Comparison of ENCODE assay signal across 9 mouse cellular contexts in the genomic region with DNA sequence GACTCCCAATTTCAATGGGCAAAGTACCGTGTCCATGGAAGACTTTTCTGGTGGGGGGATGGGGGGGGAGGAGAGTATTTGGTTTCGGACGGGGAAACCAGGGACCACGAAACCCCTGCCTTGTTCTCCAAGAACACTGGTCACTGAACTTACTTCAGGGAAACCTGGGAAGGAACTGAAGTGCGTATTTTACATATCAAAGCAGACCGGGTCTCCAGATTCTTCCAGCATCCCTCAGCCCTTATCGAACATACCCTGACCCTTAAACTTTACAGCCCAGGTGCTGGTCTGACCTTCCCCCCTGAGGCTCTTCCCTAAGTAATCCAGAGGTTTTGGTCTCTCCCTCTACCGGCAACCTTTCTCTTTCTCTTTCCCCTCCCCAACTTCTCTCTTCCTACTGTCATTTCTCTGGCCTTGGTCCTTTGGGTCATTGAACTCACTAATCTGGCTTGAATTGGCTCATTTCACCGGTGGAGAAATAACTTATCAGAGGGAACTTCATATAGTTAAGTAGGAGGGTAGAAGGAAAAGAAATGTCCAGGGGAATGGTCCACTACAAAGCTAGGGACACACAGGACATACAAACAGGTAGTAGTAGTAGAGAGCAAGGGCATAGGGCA. TPM values are rescaled to one million over a fixed set of nuclear protein-coding genes. Genes with fewer than 3 reads are reported as not detected.
DNase-seq lines count a peak whose midpoint lies in the region; ATAC-seq and TF ChIP-seq lines count a peak whose summit lies in the region.
"Had no signal": no experiment of that assay in that cellular context is flagged by ENCODE, and none has a peak within 500 bp of the region (broad histone marks: within the 10 kb centered on the region; RNA-seq: fewer than 3 reads in every experiment).

No protein-coding gene starts in this region.

- no peaks in the 10 kb centered on the region for H3K36me3 ChIP-seq in kidney, postnatal 0 days (ENCODE audit: insufficient read depth, low read length)
- H3K36me3 ChIP-seq in forebrain, embryonic 10.5 days (replicated peaks), result no peaks in the 10 kb centered on the region
- no peaks in the 10 kb centered on the region for H3K36me3 ChIP-seq in intestine, postnatal 0 days (ENCODE audit: control insufficient read depth, insufficient read depth)
- no peaks in the 10 kb centered on the region for H3K36me3 ChIP-seq in neural tube, embryonic 12.5 days

- no peak for ATAC-seq in kidney, postnatal 0 days (replicated peaks; ENCODE audit: low FRiP score, low read depth)
- no peak for ATAC-seq in intestine, postnatal 0 days
- no peak for ATAC-seq in neural tube, embryonic 12.5 days (ENCODE audit: low FRiP score, low read depth)
- ATAC-seq in erythroid progenitor cell, adult 5-6 weeks (replicated peaks; ENCODE audit: low FRiP score, poor library complexity, severe bottlenecking), result no peak

- peak overlapping the region; percentile 72; the same call in 1 of the 2 replicates for H3K4me3 ChIP-seq in kidney, postnatal 0 days (replicated peaks; ENCODE audit: low read depth, low read length)
- H3K4me3 ChIP-seq in forebrain, embryonic 10.5 days, result peak overlapping the region; percentile 75
- peak overlapping the region; percentile 69 for H3K4me3 ChIP-seq in intestine, postnatal 0 days (ENCODE audit: low read depth, low read length)
- H3K4me3 ChIP-seq in neural tube, embryonic 12.5 days, result peak overlapping the region; percentile 65; the same call in 1 of the 2 replicates

- H3K27me3 ChIP-seq in kidney, postnatal 0 days (ENCODE audit: insufficient read depth, low read length), result no peaks in the 10 kb centered on the region
- H3K27me3 ChIP-seq in forebrain, embryonic 10.5 days (ENCODE audit: poor library complexity, severe bottlenecking), result no peaks in the 10 kb centered on the region
- no peaks in the 10 kb centered on the region for H3K27me3 ChIP-seq in intestine, postnatal 0 days (replicated peaks; ENCODE audit: control insufficient read depth, insufficient read depth, low read length)
- no peaks in the 10 kb centered on the region for H3K27me3 ChIP-seq in neural tube, embryonic 12.5 days (replicated peaks)

- peak overlapping the region; percentile 73 for H3K4me2 ChIP-seq in kidney, postnatal 0 days (ENCODE audit: low read length)
- H3K4me2 ChIP-seq in intestine, postnatal 0 days (replicated peaks; ENCODE audit: low read depth), result peak overlapping the region; percentile 80
- peak overlapping the region; percentile 74 for H3K4me2 ChIP-seq in neural tube, embryonic 12.5 days (replicated peaks)

- H3K9me3 ChIP-seq in kidney, postnatal 0 days (replicated peaks; ENCODE audit: low read length), result no peaks in the 10 kb centered on the region
- no peaks in the 10 kb centered on the region for H3K9me3 ChIP-seq in forebrain, embryonic 10.5 days
- no peaks in the 10 kb centered on the region for H3K9me3 ChIP-seq in intestine, postnatal 0 days (ENCODE audit: control insufficient read depth)
- no peaks in the 10 kb centered on the region for H3K9me3 ChIP-seq in neural tube, embryonic 12.5 days

- no peak overlapping the region for H3K9ac ChIP-seq in kidney, postnatal 0 days (ENCODE audit: low read depth, low read length)
- H3K9ac ChIP-seq in intestine, postnatal 0 days (ENCODE audit: low read depth, low read length), result 0 out of 2 replicates have a peak overlapping the region, but pooled peaks have one; percentile 69
- no peak overlapping the region for H3K9ac ChIP-seq in neural tube, embryonic 12.5 days

- no peak for DNase-seq in kidney, postnatal 0 days (ENCODE audit: low spot score)
- no peak for DNase-seq in kidney, adult 9 months
- DNase-seq in forebrain, embryonic 10.5 days (ENCODE audit: extremely low spot score, low spot score), result no peak
- no peak for DNase-seq in thymus, postnatal 4 days
- DNase-seq in cerebellum, adult 11 months, result no peak
- DNase-seq: thymus, adult 18-20 months had no signal

- H3K27ac ChIP-seq in kidney, postnatal 0 days, result no peak overlapping the region
- peak overlapping the region; percentile 92 for H3K27ac ChIP-seq in forebrain, embryonic 10.5 days
- no peak overlapping the region for H3K27ac ChIP-seq in intestine, postnatal 0 days (ENCODE audit: low read depth, low read length)
- H3K27ac ChIP-seq in neural tube, embryonic 12.5 days, result no peak overlapping the region

- TF ChIP-seq CTCF in kidney, postnatal 0 days (IDR thresholded peaks at IDR 0.05; ENCODE audit: low read depth), result no peak
- TF ChIP-seq CTCF in intestine, postnatal 0 days (IDR thresholded peaks at IDR 0.05; ENCODE audit: low read depth), result no peak

- H3K4me1 ChIP-seq in kidney, postnatal 0 days (replicated peaks; ENCODE audit: insufficient read depth, low read length), result 0 out of 2 replicates have a peak, but pooled peaks cover 6% of the 10 kb centered on the region
- H3K4me1 ChIP-seq in forebrain, embryonic 10.5 days, result peaks cover 41% of the 10 kb centered on the region
- H3K4me1 ChIP-seq in intestine, postnatal 0 days (replicated peaks; ENCODE audit: control insufficient read depth, insufficient read depth, low read length), result peaks cover 8% of the 10 kb centered on the region; the same call in 1 of the 2 replicates
- H3K4me1 ChIP-seq in neural tube, embryonic 12.5 days, result peaks cover 18% of the 10 kb centered on the region

- WGBS in kidney, postnatal 0 days, result 16% methylated on average over 9 of the region's 9 CpGs
- WGBS in forebrain, embryonic 10.5 days, result 19% methylated on average over 9 of the region's 9 CpGs
- WGBS in intestine, postnatal 0 days, result 24% methylated on average over 9 of the region's 9 CpGs
- 17% methylated on average over 9 of the region's 9 CpGs for WGBS in neural tube, embryonic 12.5 days

RNA-seq across cellular contexts. Expression of a gene that starts 1.1 kb away (rescaled TPM):
- polyA plus RNA-seq in kidney, postnatal 0 days (2015; fragmentation: Nextera tagmentation; extraction: Ambion mirVana), result 41.2 and 42.4 TPM in 2 replicates
- 45.8 and 48.6 TPM in 2 replicates for polyA plus RNA-seq in forebrain, embryonic 10.5 days (2016; fragmentation: Nextera tagmentation; extraction: Ambion mirVana)
- 13.0 and 13.3 TPM in 2 replicates for polyA plus RNA-seq in intestine, postnatal 0 days (2015; fragmentation: Nextera tagmentation; extraction: Ambion mirVana)
- polyA plus RNA-seq in neural tube, embryonic 12.5 days (2016; fragmentation: Nextera tagmentation; extraction: Ambion mirVana), result 21.3 and 24.6 TPM in 2 replicates
- 8.4 and 12.3 TPM in 2 replicates for total RNA-seq in erythroid progenitor cell, adult 5-6 weeks (2015; ENCODE audit: low replicate concordance)
- 2.0 and 4.5 TPM in 2 replicates for total RNA-seq in erythroid progenitor cell, adult 5-6 weeks (2017; ENCODE audit: low replicate concordance)

RNA-seq across cellular contexts. Expression of a gene that starts 2.5 kb away (rescaled TPM):
- 61.4 and 66.2 TPM in 2 replicates for polyA plus RNA-seq in kidney, postnatal 0 days (2015; fragmentation: Nextera tagmentation; extraction: Ambion mirVana)
- 26.0 and 30.5 TPM in 2 replicates for polyA plus RNA-seq in forebrain, embryonic 10.5 days (2016; fragmentation: Nextera tagmentation; extraction: Ambion mirVana)
- 50.0 and 50.6 TPM in 2 replicates for polyA plus RNA-seq in intestine, postnatal 0 days (2015; fragmentation: Nextera tagmentation; extraction: Ambion mirVana)
- 26.6 and 26.7 TPM in 2 replicates for polyA plus RNA-seq in neural tube, embryonic 12.5 days (2016; fragmentation: Nextera tagmentation; extraction: Ambion mirVana)
- total RNA-seq in erythroid progenitor cell, adult 5-6 weeks (2015; ENCODE audit: low replicate concordance), result 1.4 TPM in 1 of 2 replicates, not detected in the other
- total RNA-seq in erythroid progenitor cell, adult 5-6 weeks (2017; ENCODE audit: low replicate concordance), result 5.8 and 7.5 TPM in 2 replicates

RNA-seq across cellular contexts. Expression of a gene that starts 41.9 kb away (rescaled TPM):
- 16.9 and 18.8 TPM in 2 replicates for polyA plus RNA-seq in kidney, postnatal 0 days (2015; fragmentation: Nextera tagmentation; extraction: Ambion mirVana)
- polyA plus RNA-seq in forebrain, embryonic 10.5 days (2016; fragmentation: Nextera tagmentation; extraction: Ambion mirVana), result 116 and 126 TPM in 2 replicates
- 5.1 and 6.3 TPM in 2 replicates for polyA plus RNA-seq in intestine, postnatal 0 days (2015; fragmentation: Nextera tagmentation; extraction: Ambion mirVana)
- polyA plus RNA-seq in neural tube, embryonic 12.5 days (2016; fragmentation: Nextera tagmentation; extraction: Ambion mirVana), result 45.3 and 48.6 TPM in 2 replicates
- total RNA-seq in erythroid progenitor cell, adult 5-6 weeks (2015; ENCODE audit: low replicate concordance), result 161 and 187 TPM in 2 replicates
- total RNA-seq in erythroid progenitor cell, adult 5-6 weeks (2017; ENCODE audit: low replicate concordance), result 126 and 183 TPM in 2 replicates

RNA-seq across cellular contexts. Expression of a gene that starts 48.9 kb away (rescaled TPM):
- polyA plus RNA-seq in kidney, postnatal 0 days (2015; fragmentation: Nextera tagmentation; extraction: Ambion mirVana), result 0.61 and 0.65 TPM in 2 replicates
- polyA plus RNA-seq in forebrain, embryonic 10.5 days (2016; fragmentation: Nextera tagmentation; extraction: Ambion mirVana), result 0.09 TPM in 2 replicates
- polyA plus RNA-seq in intestine, postnatal 0 days (2015; fragmentation: Nextera tagmentation; extraction: Ambion mirVana), result 0.13 and 0.25 TPM in 2 replicates
- polyA plus RNA-seq in neural tube, embryonic 12.5 days (2016; fragmentation: Nextera tagmentation; extraction: Ambion mirVana), result not detected in 2 replicates
- total RNA-seq in erythroid progenitor cell, adult 5-6 weeks (2015; ENCODE audit: low replicate concordance), result 0.84 TPM in 1 of 2 replicates, not detected in the other
- not detected in 2 replicates for total RNA-seq in erythroid progenitor cell, adult 5-6 weeks (2017; ENCODE audit: low replicate concordance)
